Mouse (Mus musculus) yolk sac, embryonic 10.5 days (tissue): ENCODE measurements at regions not wholly inside any gene's neighbourhood (a gene's known extent, or its start where the extent isn't known, plus 50 kb on each side); places are given as distances from the start of the nearest gene placed in this dataset.

Experiments
- DNase-seq: peaks from one replicate; pipeline ENCODE4 v3.0.0-alpha.2; 2017; ENCODE audit warnings: low spot score

DNA sequence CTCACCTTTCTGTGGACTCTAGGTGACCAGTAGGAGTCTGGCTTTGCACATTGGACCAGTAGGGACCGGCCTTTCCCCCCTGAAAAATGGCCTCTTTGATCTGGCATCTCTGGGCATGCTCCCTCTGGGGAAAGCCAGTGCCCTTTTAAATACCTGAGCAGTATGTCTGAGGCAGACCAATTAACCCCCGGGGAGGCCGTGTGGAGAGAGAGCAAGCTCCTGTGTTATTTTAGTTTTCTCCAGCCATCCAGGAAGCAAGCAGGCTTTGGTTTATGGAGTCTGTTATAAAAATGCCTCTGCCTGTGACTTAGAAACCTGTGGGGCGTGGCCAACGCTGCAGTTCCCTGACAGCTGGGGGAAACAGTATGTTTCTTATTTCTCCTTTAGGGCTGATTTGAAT lies 445.5 kb downstream of the Glrx3 start:
- DNase-seq, result no peak

DNA sequence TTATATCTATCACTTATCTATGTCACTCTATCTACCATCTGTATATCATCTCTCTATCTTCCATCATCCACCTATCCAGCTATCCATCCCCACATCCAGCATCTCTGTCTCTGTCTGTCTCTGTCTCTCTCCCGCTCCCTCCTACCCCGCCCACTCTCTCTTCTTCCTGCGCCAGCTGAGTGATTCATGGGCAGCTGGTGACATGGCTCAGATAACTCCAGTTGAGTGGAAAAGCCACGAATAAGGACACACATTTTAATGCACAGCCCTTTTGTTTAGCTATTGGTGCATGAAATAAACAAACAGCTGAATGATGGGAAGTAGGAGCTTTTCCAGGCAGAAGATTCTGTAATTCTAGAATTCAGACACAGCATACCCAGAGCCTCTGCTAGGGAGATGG lies 446.3 kb downstream of the Glrx3 start:
- no peak for DNase-seq

DNA sequence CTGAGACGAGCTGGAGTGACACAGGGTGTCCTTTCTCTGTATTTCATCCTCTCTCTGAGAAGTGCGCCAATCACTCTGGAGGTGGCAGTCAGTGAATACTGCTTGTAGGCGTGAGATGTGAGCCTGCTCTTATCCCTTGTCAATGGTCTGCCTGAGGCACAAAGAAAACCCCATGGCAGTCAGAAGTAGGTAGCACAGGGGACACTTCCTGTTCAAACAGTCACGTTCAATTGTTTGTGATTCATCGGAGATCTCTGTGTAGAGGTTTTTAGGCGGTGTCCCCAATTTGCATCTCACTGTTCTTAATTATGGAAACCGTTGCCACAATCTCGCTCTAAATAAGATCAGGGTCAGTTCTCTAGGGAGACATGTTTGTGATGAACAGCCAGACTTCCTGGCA lies 447.7 kb downstream of the Glrx3 start:
- no peak for DNase-seq

DNA sequence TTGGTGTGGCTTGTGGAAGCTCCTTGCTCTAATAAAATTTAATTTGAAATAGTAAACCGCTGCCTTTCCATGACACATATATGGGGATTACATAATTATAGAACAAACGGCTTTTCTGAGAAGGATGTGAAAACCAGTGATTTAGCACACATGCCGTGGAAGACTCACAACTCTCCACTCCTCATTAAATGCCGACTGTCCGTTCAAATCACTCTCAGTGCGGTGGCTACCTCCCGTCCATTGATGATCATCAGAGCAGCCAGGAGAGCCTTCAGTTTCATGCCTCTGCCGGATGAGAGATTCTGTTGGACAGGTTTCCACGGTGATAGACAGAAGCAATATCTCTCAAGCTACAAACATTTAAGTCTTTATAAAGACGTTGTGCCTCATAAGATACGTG lies 451.3 kb downstream of the Glrx3 start:
- DNase-seq, result no peak

DNA sequence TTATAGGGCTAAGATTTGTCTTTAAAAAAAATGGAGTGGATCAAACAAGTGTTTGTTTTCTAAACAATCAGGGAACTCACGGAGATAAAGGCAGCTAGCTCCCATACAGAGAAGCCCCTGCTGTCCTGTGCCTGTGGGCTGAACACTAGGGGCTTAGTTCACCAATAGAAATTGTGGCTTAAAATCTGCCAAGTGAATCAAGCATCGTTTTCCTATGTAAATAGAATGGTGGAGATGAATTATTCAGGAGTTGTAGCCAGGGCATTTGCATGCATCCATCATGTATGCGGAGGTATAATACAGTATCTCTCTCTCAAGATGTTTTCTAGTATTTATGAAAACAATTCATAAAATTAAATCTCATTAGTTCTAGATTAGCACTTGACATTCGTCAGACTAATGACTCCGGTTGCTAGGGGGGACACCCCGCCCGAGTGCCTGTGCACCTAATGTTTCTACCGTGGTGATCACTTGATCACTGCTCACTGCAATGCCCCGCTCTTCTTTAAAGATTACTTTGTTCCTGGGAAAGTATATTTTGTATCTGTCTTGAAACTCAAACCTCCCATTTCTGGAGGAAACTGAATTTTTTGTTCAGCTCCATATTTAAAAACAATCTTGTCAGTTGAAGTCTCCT lies 469.1 kb downstream of the Glrx3 start:
- no peak for DNase-seq

DNA sequence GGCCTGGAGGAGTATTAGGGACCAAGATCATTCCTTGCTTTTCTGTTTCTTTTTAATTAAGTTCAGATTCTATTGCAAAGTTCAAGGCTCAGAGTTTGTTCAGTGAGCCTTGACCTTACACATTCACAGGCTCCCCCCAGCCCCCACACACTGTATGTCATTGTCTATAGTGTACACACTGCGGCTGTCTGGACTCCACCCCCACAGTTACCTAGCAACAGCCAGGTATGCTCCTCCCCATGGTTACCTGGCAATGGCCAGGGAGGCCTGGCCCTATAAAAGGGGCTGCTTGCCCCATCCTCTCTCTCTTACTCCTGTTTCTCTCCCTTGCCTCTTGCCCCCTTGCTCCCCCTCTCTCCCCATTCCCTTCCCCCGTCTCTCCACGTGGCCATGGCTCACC lies 472.0 kb downstream of the Glrx3 start:
- no peak for DNase-seq

DNA sequence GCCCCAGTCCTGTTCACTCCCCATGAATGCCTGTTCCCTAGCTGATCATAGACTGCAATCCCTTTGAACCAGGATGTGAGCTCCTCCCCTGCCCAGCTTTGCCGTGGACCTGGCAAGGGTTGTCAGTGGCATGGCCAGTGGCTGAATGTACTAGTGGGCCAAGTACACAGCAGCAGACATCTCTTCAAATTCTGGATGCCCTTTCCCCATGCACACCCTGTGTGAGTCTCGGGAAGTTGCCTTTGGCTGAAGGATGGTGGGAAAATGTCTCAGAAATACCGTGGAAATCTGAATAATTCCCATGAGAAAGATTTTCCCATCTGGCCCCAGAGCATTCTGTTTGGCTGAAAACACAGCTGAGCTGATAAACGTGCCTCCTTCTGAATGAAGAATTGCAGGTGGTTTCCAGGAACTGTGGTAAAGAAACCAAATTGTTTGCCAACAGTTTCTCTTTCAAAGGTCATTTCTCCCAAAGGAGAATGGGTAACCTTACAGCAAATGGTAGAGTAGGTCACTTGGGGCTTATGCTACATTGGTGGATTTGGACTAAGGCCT lies 476.2 kb downstream of the Glrx3 start:
- DNase-seq, result no peak

DNA sequence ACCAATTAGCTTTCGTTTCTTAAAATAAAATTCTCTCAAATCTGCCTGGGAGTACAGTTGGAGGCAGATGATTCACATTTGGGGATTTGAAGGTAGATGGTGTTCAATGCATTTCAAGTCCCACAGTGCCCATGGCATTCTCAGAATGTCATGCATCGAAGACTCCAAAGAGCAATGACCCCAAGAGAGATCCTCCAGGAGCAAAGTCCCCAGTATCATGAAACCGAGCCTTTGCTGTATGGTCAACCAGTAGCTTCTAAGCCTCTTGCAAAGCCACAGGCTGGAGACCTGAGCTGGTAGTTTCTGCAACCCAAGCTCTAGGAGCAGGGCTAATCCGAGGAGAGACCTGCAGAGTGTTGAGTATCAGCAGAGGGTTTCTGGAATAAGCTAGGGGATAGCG lies 477.1 kb downstream of the Glrx3 start:
- DNase-seq, result no peak

DNA sequence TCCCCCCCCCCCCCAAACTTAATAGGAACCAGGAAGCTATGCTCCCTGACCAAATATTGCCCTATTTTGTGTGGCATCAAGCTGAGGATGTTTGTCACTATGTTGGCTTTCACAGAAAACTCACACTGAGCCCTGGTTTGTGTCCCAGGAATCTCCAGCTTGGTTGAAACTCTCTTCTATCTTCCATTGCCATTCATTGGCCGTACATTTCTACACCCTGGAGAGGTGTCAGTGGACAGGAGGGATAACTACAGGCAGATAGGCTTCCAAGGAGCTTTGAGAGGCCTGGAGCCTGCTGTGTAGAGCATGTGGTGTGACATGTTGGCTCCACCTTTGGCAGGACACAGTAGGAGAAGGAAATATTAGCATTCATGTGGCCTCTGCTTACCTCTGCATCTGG lies 478.9 kb downstream of the Glrx3 start:
- no peak for DNase-seq

DNA sequence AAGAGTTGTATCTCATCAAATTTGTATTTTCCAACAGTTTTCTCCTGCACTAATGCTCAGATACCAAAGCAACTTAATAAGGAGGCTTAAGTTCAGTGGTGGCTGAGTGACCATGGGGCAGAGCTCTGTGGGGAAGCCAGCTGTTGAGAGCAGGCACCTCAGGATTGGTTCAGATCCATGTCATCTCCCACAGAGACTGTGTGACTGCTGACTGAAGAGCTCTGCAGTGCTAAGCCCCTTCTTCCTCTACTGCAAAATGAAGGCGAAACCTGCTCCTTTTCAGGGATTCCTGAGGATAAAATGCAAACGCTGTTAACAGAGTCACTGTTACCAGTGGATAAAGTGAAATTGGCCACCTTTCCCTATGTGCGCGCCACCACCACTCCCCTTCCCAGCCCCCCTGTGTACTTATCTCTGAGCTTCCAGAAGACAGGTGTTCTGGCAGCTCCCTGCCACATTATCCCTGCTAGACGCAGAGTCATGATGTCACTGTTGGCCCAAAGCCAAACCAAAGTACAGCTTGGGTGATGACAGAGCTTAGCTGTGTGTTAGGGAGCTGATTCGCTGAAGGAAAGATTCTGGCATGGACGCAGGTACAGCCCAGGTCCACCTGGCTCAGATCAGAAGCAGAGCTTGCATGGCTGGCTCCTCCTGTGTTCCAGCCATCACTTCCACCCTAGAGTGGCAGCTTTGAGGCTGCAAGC lies 472.9 kb downstream of the Tcerg1l start:
- DNase-seq, result no peak

DNA sequence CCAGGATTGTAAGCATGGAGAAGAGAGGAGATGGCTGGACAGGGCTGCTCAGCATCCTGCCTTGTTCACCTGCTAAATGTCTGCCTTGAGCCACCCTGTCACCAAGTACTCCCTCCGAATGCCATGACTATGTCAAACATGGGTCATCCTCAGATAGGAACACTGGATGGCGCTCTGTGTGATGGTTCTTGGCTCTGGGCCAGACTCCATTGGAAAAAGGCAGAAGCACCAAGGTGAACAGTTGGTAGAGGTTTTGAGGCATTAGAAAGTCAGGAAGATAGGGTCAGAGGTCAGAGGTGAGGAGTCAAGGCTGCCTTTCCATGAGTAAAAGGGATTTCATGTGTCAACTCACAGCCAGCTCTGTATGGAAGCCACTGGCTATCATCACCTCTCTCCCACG lies 471.9 kb downstream of the Tcerg1l start:
- DNase-seq, result no peak

DNA sequence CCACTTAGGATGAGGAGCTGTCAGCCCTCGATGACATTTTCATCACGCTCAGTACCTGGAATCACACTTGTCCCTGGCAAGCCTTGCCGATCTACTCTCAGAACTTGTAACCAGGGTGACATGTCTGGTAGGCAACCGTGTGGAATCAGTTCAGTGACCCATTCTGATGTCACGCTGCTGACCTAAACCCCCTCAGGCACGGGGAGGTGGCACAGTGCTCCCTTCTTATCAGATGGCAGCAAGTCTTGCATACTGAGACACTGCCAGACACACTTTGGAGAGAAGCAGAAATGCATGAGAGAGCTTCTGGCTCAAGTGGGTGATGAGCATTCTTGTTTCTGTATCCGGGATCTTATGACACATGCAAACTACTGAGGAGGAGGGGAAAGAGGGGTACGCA lies 470.2 kb downstream of the Tcerg1l start:
- no peak for DNase-seq

DNA sequence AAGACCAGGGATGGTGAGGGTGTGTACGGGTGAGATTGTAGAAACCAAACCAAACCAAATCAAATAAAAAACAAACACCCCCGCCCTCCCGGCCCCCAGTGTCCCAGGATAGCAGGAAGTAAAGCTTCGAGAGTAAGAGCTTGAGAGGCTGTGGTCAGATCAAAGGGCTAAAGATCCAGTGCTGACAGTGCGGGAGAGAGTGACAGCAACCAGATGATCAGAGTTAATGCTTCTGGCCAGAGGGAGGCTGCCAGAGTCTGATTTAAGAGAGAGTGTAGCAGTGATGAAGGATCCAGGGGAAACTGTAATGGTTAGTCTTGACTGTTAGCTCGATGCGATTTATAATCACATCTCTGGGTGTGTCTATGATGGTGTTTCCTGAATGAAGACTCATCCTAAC lies 467.3 kb downstream of the Tcerg1l start:
- DNase-seq, result peak; percentile 3

DNA sequence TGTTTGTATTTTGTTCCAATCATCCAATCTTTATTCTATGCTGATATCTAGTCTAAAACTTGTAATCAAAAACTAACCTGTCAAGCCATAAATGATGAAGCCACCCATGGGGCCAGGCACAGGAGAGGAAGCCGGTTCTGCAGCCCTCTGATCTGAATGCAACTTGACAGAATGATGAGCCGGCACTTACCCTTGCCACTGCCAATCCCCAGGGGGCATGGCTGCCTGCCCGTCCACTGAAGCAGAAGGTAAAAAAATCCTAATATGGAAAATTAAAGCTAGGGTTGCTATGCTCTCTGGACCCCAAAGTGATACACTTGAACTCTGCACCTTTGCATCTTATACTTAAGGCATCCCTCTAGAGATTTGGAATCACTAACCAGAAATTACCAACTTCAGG lies 461.6 kb downstream of the Tcerg1l start:
- no peak for DNase-seq

DNA sequence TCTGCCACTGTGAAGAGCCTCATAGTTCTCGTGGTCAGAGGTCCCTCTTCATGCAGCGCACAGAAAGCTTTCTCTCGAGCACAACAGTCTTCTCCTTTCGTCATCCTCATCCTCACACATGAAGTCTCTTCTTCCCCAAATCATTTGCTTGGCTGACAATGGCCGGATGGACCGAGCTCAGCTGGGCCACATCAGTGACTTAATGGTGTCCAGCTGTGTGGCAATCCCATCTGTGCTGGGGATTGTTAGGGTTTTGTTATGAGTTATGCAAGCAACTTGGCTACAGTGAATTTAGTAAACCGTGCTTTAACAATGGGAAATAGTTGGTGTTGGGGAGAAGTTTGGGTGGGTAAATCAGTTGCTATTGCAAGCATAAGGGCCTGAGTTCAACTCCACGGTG lies 458.4 kb downstream of the Tcerg1l start:
- no peak for DNase-seq

DNA sequence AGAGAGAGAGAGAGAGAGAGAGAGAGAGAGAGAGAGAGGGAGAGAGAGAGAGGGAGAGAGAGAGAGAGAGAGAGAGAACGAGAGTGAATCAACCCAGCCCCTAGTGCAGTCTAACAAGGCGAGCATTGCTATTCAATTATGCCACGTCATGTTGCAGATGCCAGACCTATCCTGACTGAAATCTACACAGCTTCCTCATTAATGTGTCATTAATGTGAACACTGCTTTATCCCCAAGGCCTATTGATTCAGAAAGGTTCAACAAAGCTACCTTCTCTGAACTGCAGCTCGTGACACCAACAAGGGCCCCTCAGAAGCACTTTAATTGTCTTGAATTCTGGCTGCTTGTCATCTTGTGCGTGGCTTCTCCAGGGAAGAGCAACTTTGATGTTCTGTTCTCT lies 457.4 kb downstream of the Tcerg1l start:
- no peak for DNase-seq

DNA sequence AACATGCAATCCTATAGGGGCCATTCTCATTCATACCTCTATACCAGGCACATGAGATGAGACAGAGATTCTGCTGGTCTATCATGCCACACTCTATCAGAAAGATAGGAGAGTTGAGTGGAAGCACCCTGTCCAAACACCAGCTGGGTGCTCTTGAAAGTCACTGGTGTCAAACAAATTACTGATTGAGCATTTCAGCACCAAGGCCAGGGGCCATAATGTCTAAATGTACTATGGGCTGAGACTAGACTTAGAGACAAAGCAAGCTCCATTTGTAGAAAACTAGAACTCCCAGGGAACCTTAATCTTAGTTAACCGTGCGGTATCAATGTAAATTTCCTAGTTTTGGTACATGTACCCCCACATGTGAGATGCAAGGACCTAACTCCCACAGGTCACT lies 452.5 kb downstream of the Tcerg1l start:
- DNase-seq, result no peak

DNA sequence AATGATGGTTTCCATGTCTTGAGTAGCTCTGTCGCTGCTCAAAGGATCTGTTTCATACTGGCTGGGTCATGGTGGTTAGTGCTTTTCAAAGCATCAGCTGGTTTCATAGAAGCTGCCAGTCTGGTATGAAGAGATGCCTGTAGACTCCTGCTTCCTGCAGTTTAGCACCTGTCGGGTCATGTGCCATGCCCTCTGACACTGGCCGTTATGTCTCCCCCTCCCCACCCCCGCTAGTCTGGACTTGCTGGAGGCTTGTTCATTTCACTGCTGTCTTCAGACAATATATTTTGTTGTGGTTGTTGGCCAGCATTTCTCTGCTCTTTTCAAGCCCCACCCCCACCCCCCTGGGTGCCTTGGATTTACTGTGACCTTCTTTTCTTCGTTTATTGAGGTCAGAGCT lies 450.1 kb downstream of the Tcerg1l start:
- DNase-seq, result peak; percentile 41

DNA sequence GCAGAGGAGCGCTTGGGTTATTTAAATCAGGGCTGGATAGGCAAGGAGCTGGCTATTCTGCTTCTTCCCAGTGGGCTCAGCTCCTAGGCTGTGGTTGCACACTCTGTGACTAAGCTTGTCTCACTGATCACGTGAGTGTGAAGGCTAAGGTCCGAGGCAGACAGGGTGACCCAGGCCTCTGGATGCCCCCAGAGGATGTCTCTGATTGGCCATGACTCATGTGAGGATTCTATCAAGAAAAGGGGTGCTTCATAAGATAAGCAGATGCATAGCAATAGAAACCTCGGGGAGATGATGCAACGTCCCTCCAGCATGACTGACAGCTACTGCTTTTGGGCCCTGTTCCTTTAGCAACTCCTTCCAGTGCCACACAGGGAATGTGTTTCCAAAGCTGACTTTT lies 440.2 kb downstream of the Tcerg1l start:
- no peak for DNase-seq

DNA sequence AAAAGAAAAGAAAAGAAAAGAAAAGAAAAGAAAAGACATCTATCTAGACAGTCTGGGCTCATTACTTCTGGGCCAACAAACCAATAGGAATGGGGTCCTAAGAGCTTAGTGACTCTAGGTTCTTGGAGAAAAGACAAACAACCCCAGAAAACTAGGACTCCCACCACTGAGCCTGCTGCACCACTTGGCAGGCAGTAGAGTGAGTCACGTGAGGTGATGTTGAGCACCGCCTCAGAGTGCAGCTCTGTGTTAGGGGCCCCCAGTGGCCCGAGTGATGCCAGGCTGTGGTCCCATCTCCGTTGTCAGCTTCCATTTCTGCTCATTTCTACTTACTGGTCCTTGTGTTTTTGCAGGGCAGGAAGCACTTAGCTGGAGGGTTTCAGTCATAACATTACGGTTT lies 439.7 kb downstream of the Tcerg1l start:
- DNase-seq, result no peak

DNA sequence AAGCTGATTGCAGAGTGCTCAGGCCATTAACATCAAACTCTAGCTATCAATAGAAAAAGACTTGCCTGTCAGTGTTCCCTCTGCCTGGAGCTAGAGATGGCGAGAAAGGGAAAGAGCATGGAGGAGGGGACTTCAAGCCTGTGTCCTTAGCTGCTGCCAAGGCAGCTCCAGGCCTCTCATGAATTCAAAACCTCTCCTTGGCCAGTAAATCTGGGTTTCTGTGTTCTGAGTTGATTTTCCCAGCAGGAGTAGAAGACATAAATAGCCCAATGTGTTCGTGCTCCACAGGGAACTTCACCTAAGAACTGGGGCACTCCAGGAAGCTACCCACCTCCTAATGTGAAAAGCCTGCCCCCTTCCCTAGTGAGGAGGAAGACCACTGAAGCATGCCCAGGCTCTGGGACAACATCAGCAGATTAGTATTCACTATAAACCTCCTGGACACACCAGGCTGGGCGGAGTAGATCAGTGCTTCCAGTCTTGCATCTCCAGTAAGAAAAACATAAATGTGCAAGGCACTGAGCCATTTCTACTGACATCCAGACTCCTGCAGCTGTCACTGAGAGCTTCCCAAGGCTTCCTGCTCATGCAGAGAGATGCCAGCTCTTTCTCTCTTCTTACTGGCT lies 433.9 kb downstream of the Tcerg1l start:
- no peak for DNase-seq

DNA sequence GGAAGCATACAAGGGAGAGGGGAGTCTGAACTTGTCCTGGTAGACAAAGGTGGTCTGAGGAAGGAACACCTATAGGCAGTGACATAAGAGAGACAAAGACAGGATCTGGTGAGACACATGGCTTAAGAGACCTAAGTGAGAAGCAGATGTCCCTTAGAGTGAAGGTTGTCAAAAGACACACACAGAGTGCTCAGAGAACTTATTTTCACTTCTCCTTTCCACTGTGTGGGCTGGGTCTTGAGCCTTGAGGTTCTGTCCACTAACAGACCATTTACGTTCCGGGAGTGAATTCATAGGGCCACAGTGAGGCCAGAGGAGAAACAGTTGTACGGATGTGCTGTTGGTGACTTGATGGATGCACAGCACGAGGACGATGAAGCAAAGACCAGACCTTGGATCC lies 422.8 kb downstream of the Tcerg1l start:
- no peak for DNase-seq

DNA sequence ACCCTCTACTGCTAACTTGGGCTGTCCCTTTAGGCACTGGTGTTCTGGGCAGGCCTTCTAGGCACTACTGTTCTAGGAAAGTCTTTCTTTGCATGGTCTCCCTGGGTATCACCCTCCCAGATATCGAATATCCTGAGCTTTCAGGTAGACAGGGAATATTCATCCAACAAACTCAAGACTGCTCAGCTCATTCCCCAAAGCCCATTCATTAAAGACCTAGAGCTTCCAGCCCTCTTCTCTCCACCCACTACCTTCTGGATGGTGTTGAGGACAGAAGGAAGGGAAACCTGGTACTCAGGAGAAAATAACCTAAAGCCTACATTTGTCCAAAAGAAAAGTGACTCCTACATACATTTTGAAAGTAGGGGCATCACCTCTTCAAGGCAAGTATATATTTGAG lies 420.0 kb downstream of the Tcerg1l start:
- DNase-seq, result no peak

DNA sequence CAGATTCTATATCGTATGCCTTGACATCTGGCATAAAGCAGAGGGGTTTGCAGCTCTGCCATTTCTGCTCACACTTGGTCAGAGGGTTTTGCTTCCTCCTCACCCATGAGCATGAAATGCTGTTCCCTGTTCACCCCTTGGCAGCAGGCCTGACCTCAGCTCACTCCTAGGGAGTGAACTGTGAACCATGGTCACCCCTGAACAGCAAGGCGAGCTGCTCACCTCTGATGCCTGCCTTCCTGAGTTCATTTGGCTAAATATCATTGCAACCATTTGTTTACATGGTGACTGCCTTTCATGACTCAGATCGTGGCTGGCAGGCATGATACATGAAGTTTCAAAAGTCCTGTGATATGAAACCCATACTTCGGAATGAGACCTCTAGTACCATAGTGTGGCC lies 418.2 kb downstream of the Tcerg1l start:
- no peak for DNase-seq
